Mouse (Mus musculus) cerebellum, adult 2 months (tissue): ENCODE results near the gene Alkbh3. TPM values are rescaled to one million over a fixed set of nuclear protein-coding genes. Genes with fewer than 3 reads are reported as not detected.
A peak's percentile ranks its signal among the peaks of the same experiment; 100 is the strongest.

Source experiments
- DNase-seq, 2 experiments: peaks; one replicate each; pipeline ENCODE4 v3.0.0; 2021
- H3K27ac ChIP-seq: fragments of 200-500 bp; 2 replicates; pipeline ENCODE4 v1.5.1; 2012; ENCODE audit warnings: low read length, control low read depth, inconsistent platforms; ENCODE audit not compliant: insufficient read depth
- H3K27me3 ChIP-seq: fragments of 200-500 bp; 2 replicates; pipeline ENCODE4 v1.6.1; 2012; ENCODE audit warnings: inconsistent platforms, mild to moderate bottlenecking, low read length, moderate library complexity; ENCODE audit not compliant: control insufficient read depth, insufficient read depth
- H3K4me1 ChIP-seq: fragments of 200-500 bp; 2 replicates; pipeline ENCODE4 v1.6.1; 2011; ENCODE audit warnings: low read length; ENCODE audit not compliant: control insufficient read depth, insufficient read depth
- H3K4me3 ChIP-seq: fragments of 200-500 bp; replicated peaks from 2 replicates; pipeline ENCODE3; 2011; ENCODE audit warnings: mild to moderate bottlenecking, low read depth, low read length, control low read depth; ENCODE audit not compliant: insufficient read depth
- CTCF ChIP-seq: fragments of 200-500 bp; IDR thresholded peaks from 2 replicates; pipeline ENCODE4 v1.5.1; 2011; ENCODE audit warnings: low read depth, mild to moderate bottlenecking, control low read depth, low read length, moderate library complexity, borderline replicate concordance; ENCODE audit not compliant: insufficient read depth
- POLR2A ChIP-seq: fragments of 200-500 bp; IDR thresholded peaks from 2 replicates; pipeline ENCODE4 v1.6.1; 2011; ENCODE audit warnings: low read length, control low read depth, borderline replicate concordance; ENCODE audit not compliant: insufficient read depth
- WGBS: fragments of 180-500 bp; shearing (Covaris S2); methylation state at CpG from one replicate; pipeline ENCODE4 v1.1.7; 2018; 5-methylcytosine and 5-hydroxymethylcytosine counted together
- polyA plus RNA-seq: library from polyadenylated mRNA; depleted of rRNA; stranded (reverse); fragments of >200 nt; gene quantifications from 2 replicates; pipeline ENCODE4 v1.2.3, GENCODE M21; 2012

Alkbh3 gene
- polyA plus RNA-seq, 1 experiment: 52.7 TPM

GRCm38 (mm10) chr2:94030602-94031001 lies 20.0 kb upstream of the Alkbh3 start:
- Histone ChIP-seq H3K27ac (no peak overlapping the region), H3K27me3 (no peaks in the 10 kb centered on the region), H3K4me3 (no peak overlapping the region), H3K4me1 (no peaks in the 10 kb centered on the region)
- no peak for DNase-seq
- TF ChIP-seq POLR2A: no peak

- H3K4me3 ChIP-seq: no peak overlapping the region
Observed at GRCm38 (mm10) chr2:94024637-94025036, 14.0 kb upstream of the Alkbh3 start.

DNA sequence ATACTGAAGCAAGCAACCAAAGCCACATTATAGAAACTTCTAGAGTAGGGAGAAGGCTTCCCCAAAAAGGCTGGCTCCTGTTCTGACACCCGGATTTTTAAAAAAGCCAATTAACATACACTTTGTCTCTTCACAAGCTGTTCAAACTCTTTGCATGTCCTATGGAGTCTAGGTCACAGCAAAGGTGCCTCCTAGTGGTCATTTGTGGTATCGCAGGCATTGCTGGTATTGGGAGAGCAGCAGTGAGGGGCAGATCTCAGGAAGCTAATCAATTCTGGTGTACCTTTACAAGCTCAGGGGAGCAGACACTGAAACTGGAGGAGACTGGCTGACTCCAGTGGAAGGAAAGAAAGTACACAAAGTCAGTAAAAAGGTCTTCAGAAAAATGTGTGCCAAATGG lies 8.3 kb downstream of the Alkbh3 start:
- no peak overlapping the region for H3K4me3 ChIP-seq
- no peaks in the 10 kb centered on the region for H3K27me3 ChIP-seq
- peak; percentile 72 to 87 for DNase-seq
- no peaks in the 10 kb centered on the region for H3K4me1 ChIP-seq
- TF ChIP-seq POLR2A (no peak), CTCF (peak; percentile 92)
- no peak overlapping the region for H3K27ac ChIP-seq
- WGBS: 1% methylated on average over 2 of the region's 2 CpGs

More at GRCm38 (mm10) chr2:94024637-94025036, 14.0 kb upstream of the Alkbh3 start:
- DNase-seq: no peak
- no peak for TF ChIP-seq POLR2A
- no peak for TF ChIP-seq CTCF
- no peaks in the 10 kb centered on the region for H3K27me3 ChIP-seq
- no peaks in the 10 kb centered on the region for H3K4me1 ChIP-seq
- H3K27ac ChIP-seq: no peak overlapping the region
- 28% methylated on average over 6 of the region's 6 CpGs for WGBS

DNA sequence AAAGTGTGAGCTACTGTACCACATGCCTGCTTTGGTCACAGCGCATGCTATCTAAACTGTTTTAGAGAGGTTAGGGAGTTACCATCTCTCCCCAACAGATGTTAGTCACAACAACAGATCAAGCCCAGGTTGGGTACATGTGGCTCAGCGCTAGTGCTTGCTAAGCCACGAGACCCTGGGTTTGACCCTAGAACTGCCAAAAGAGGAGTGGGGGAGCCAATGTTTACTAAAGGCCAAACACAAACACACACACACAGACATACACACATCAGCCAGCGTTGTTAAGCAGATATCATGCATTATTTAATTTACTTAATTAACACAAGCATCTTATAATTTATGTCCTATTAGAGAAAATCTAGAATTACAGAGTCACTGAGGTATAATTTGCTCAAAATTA lies 8.7 kb downstream of the Alkbh3 start:
- no peak overlapping the region for H3K27ac ChIP-seq
- no peaks in the 10 kb centered on the region for H3K27me3 ChIP-seq
- TF ChIP-seq CTCF (no peak), POLR2A (no peak)
- H3K4me3 ChIP-seq: no peak overlapping the region
- 83% methylated on average over 4 of the region's 4 CpGs for WGBS
- DNase-seq: no peak
- no peaks in the 10 kb centered on the region for H3K4me1 ChIP-seq

- Histone ChIP-seq H3K4me1 (no peaks in the 10 kb centered on the region), H3K27ac (no peak overlapping the region), H3K27me3 (no peaks in the 10 kb centered on the region), H3K4me3 (no peak overlapping the region)
- TF ChIP-seq POLR2A: no peak
- no peak for TF ChIP-seq CTCF
- WGBS: 91% methylated on average over 6 of the region's 6 CpGs
- no peak for DNase-seq
Observed at GRCm38 (mm10) chr2:94001411-94001810, 9.2 kb downstream of the Alkbh3 start.

DNA sequence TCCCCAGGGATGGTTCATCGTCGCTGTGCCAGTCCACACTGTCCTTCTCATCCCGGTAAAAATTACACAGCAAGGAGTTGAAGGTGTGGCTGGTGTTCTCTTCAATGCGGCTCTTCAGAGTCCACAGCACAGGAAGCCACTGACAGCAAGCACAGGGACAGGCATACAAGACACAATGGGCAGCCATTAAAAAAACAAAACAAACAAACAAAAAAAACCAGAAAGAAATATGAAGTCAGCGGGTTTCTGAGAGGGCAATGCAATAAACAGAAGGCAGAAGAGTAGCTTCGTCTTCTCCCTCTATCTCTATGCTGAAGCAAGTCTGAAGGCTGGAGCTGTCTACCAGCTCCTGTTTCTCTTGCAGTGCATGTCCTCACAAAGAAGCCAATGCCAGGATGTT lies 14.4 kb downstream of the Alkbh3 start, which contains the start of gene Gm27027:
Gene Gm27027 (minus strand): TSS at position 101 of the 400 bp plus-strand sequence.
- Histone ChIP-seq H3K27me3 (no peaks in the 10 kb centered on the region), H3K4me1 (no peaks in the 10 kb centered on the region), H3K27ac (no peak within 1 kb of the TSS), H3K4me3 (no peak within 1 kb of the TSS)
- WGBS: 84% methylated on average over 6 of the region's 6 CpGs
- TF ChIP-seq CTCF (no peak), POLR2A (no peak)
- no peak for DNase-seq

GRCm38 (mm10) chr2:93992810-93993209 lies 17.8 kb downstream of the Alkbh3 start:
- H3K4me3 ChIP-seq: no peak overlapping the region
- H3K27me3 ChIP-seq: no peaks in the 10 kb centered on the region
- WGBS: 52% methylated on average over 3 of the region's 3 CpGs
- no peaks in the 10 kb centered on the region for H3K4me1 ChIP-seq
- H3K27ac ChIP-seq: no peak overlapping the region
- DNase-seq: no peak
- TF ChIP-seq CTCF: no peak
- no peak for TF ChIP-seq POLR2A

DNA sequence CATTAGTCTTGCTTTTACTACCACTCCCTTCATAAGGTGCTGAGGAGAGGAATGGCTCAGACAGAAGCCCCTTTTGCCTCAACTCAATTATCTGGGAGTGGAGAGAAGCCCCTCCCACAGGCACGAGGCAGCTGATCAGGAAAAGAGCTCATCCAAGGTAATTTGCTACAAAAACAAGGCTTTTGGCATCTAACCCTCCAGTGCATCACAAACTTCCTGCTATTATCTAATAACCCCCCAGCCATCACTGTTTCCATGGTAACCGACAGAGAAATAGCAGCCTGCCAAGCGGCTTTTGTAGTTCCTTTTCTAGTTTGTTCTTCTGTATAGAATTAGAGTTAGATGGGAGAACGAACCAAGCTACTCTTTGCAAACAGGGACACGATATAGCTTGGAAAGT lies 18.3 kb downstream of the Alkbh3 start:
- 25% methylated on average over 5 of the region's 5 CpGs for WGBS
- no peak for DNase-seq
- no peak overlapping the region for H3K4me3 ChIP-seq
- TF ChIP-seq POLR2A (no peak), CTCF (no peak)
- no peak overlapping the region for H3K27ac ChIP-seq
- no peaks in the 10 kb centered on the region for H3K27me3 ChIP-seq
- no peaks in the 10 kb centered on the region for H3K4me1 ChIP-seq

GRCm38 (mm10) chr2:93991336-93991735 lies 19.3 kb downstream of the Alkbh3 start:
- Histone ChIP-seq H3K27ac (no peak overlapping the region), H3K4me3 (no peak overlapping the region), H3K27me3 (no peaks in the 10 kb centered on the region), H3K4me1 (no peaks in the 10 kb centered on the region)
- WGBS: 88% methylated on average over 3 of the region's 3 CpGs
- DNase-seq: no peak
- TF ChIP-seq CTCF (no peak), POLR2A (no peak)
